Mouse (Mus musculus): ENCODE results near the gene Gm15517. TPM values are rescaled to one million over a fixed set of nuclear protein-coding genes. Genes with fewer than 3 reads are reported as not detected.
"Not testable (repeated sequence)": the region's sequence is repeated elsewhere in the genome, so short reads cannot be mapped to it uniquely, and the experiment has no call there.

Gm15517 gene
- polyA plus RNA-seq, 1 experiment from 2014 or later: not detected

- Histone ChIP-seq H3K9ac (ENCODE audit: low read length) (no peak overlapping the region), H3K27ac (ENCODE audit: low read depth, low read length) (no peak overlapping the region), H3K4me1 (ENCODE audit: control insufficient read depth, insufficient read depth, low read length) (no peaks in the 10 kb centered on the region), H3K9me3 (replicated peaks; ENCODE audit: control insufficient read depth, low read length) (no peaks in the 10 kb centered on the region), H3K36me3 (ENCODE audit: control insufficient read depth, insufficient read depth, low read length) (no peaks in the 10 kb centered on the region), H3K4me3 (ENCODE audit: low read depth, low read length) (no peak overlapping the region), H3K27me3 (replicated peaks; ENCODE audit: control insufficient read depth, insufficient read depth, low read length) (no peaks in the 10 kb centered on the region), H3K4me2 (ENCODE audit: low read length) (no peak overlapping the region)
- DNase-seq (ENCODE audit: low spot score) (no peak), ATAC-seq (no peak)
- 81% methylated on average over 3 of the region's 3 CpGs for WGBS
Observed at GRCm38 (mm10) chr7:44275546-44275945, 14.3 kb downstream of the Gm15517 start.

- no peaks in the 10 kb centered on the region for H3K4me1 ChIP-seq (ENCODE audit: control insufficient read depth, insufficient read depth, low read length)
- H3K4me3 ChIP-seq (ENCODE audit: low read depth, low read length): no peak overlapping the region
- H3K27me3 ChIP-seq (replicated peaks; ENCODE audit: control insufficient read depth, insufficient read depth, low read length): no peaks in the 10 kb centered on the region
- 72% methylated on average over 9 of the region's 10 CpGs for WGBS
- ATAC-seq (no peak), DNase-seq (ENCODE audit: low spot score) (no peak)
- H3K36me3 ChIP-seq (ENCODE audit: control insufficient read depth, insufficient read depth, low read length): no peaks in the 10 kb centered on the region
- H3K9me3 ChIP-seq (replicated peaks; ENCODE audit: control insufficient read depth, low read length): no peaks in the 10 kb centered on the region
- H3K4me2 ChIP-seq (ENCODE audit: low read length): no peak overlapping the region
- H3K27ac ChIP-seq (ENCODE audit: low read depth, low read length): no peak overlapping the region
- no peak overlapping the region for H3K9ac ChIP-seq (ENCODE audit: low read length)
Observed at GRCm38 (mm10) chr7:44276461-44277249, 15.4 kb downstream of the Gm15517 start.

GRCm38 (mm10) chr7:44277250-44277622 lies 16.0 kb downstream of the Gm15517 start:
- Histone ChIP-seq H3K27me3 (replicated peaks; ENCODE audit: control insufficient read depth, insufficient read depth, low read length) (no peaks in the 10 kb centered on the region), H3K27ac (ENCODE audit: low read depth, low read length) (no peak overlapping the region), H3K4me3 (ENCODE audit: low read depth, low read length) (no peak overlapping the region), H3K9ac (ENCODE audit: low read length) (no peak overlapping the region), H3K4me2 (ENCODE audit: low read length) (no peak overlapping the region), H3K9me3 (replicated peaks; ENCODE audit: control insufficient read depth, low read length) (no peaks in the 10 kb centered on the region), H3K4me1 (ENCODE audit: control insufficient read depth, insufficient read depth, low read length) (no peaks in the 10 kb centered on the region), H3K36me3 (ENCODE audit: control insufficient read depth, insufficient read depth, low read length) (no peaks in the 10 kb centered on the region)
- ATAC-seq (no peak), DNase-seq (ENCODE audit: low spot score) (peak; percentile 46)
- WGBS: 48% methylated on average over 2 of the region's 2 CpGs

- DNase-seq (ENCODE audit: low spot score): peak; percentile 26
- ATAC-seq: no peak
- no peak overlapping the region for H3K27ac ChIP-seq (ENCODE audit: low read depth, low read length)
Observed at GRCm38 (mm10) chr7:44280959-44281358, 19.7 kb downstream of the Gm15517 start.

GRCm38 (mm10) chr7:44281586-44281985 lies 20.3 kb downstream of the Gm15517 start:
- Histone ChIP-seq H3K27me3 (replicated peaks; ENCODE audit: control insufficient read depth, insufficient read depth, low read length) (no peaks in the 10 kb centered on the region), H3K27ac (ENCODE audit: low read depth, low read length) (no peak overlapping the region), H3K4me1 (ENCODE audit: control insufficient read depth, insufficient read depth, low read length) (no peaks in the 10 kb centered on the region), H3K4me3 (ENCODE audit: low read depth, low read length) (no peak overlapping the region), H3K9ac (ENCODE audit: low read length) (no peak overlapping the region), H3K4me2 (ENCODE audit: low read length) (no peak overlapping the region), H3K36me3 (ENCODE audit: control insufficient read depth, insufficient read depth, low read length) (no peaks in the 10 kb centered on the region), H3K9me3 (replicated peaks; ENCODE audit: control insufficient read depth, low read length) (no peaks in the 10 kb centered on the region)
- ATAC-seq (no peak), DNase-seq (ENCODE audit: low spot score) (peak; percentile 40)
- WGBS: 84% methylated on average over 7 of the region's 7 CpGs

More at GRCm38 (mm10) chr7:44280959-44281358, 19.7 kb downstream of the Gm15517 start:
- Histone ChIP-seq H3K4me1 (ENCODE audit: control insufficient read depth, insufficient read depth, low read length) (no peaks in the 10 kb centered on the region), H3K9ac (ENCODE audit: low read length) (no peak overlapping the region), H3K4me3 (ENCODE audit: low read depth, low read length) (no peak overlapping the region), H3K9me3 (replicated peaks; ENCODE audit: control insufficient read depth, low read length) (no peaks in the 10 kb centered on the region), H3K4me2 (ENCODE audit: low read length) (no peak overlapping the region), H3K36me3 (ENCODE audit: control insufficient read depth, insufficient read depth, low read length) (no peaks in the 10 kb centered on the region), H3K27me3 (replicated peaks; ENCODE audit: control insufficient read depth, insufficient read depth, low read length) (no peaks in the 10 kb centered on the region)
- WGBS: 69% methylated on average over 1 of the region's 1 CpGs

GRCm38 (mm10) chr7:44287760-44288159 lies 26.5 kb downstream of the Gm15517 start:
- Histone ChIP-seq H3K4me1 (ENCODE audit: control insufficient read depth, insufficient read depth, low read length) (no peaks in the 10 kb centered on the region), H3K4me3 (ENCODE audit: low read depth, low read length) (no peak overlapping the region), H3K36me3 (ENCODE audit: control insufficient read depth, insufficient read depth, low read length) (no peaks in the 10 kb centered on the region), H3K9me3 (replicated peaks; ENCODE audit: control insufficient read depth, low read length) (no peaks in the 10 kb centered on the region), H3K4me2 (ENCODE audit: low read length) (no peak overlapping the region), H3K9ac (ENCODE audit: low read length) (no peak overlapping the region), H3K27ac (ENCODE audit: low read depth, low read length) (no peak overlapping the region), H3K27me3 (replicated peaks; ENCODE audit: control insufficient read depth, insufficient read depth, low read length) (no peaks in the 10 kb centered on the region)
- DNase-seq (ENCODE audit: low spot score) (no peak), ATAC-seq (no peak)
- 80% methylated on average over 7 of the region's 7 CpGs for WGBS

GRCm38 (mm10) chr7:44290986-44291385 lies 29.7 kb downstream of the Gm15517 start:
- ATAC-seq (no peak), DNase-seq (ENCODE audit: low spot score) (no peak)
- no peak overlapping the region for H3K4me3 ChIP-seq (ENCODE audit: low read depth, low read length)
- no peaks in the 10 kb centered on the region for H3K36me3 ChIP-seq (ENCODE audit: control insufficient read depth, insufficient read depth, low read length)
- WGBS: 78% methylated on average over 4 of the region's 4 CpGs
- no peak overlapping the region for H3K4me2 ChIP-seq (ENCODE audit: low read length)
- H3K9ac ChIP-seq (ENCODE audit: low read length): no peak overlapping the region
- no peaks in the 10 kb centered on the region for H3K4me1 ChIP-seq (ENCODE audit: control insufficient read depth, insufficient read depth, low read length)
- H3K9me3 ChIP-seq (replicated peaks; ENCODE audit: control insufficient read depth, low read length): no peaks in the 10 kb centered on the region
- H3K27me3 ChIP-seq (replicated peaks; ENCODE audit: control insufficient read depth, insufficient read depth, low read length): no peaks in the 10 kb centered on the region
- H3K27ac ChIP-seq (ENCODE audit: low read depth, low read length): no peak overlapping the region

- Histone ChIP-seq H3K4me2 (ENCODE audit: low read length) (no peak overlapping the region), H3K9ac (ENCODE audit: low read length) (no peak overlapping the region), H3K9me3 (replicated peaks; ENCODE audit: control insufficient read depth, low read length) (no peaks in the 10 kb centered on the region), H3K4me1 (ENCODE audit: control insufficient read depth, insufficient read depth, low read length) (no peaks in the 10 kb centered on the region), H3K36me3 (ENCODE audit: control insufficient read depth, insufficient read depth, low read length) (no peaks in the 10 kb centered on the region), H3K27me3 (replicated peaks; ENCODE audit: control insufficient read depth, insufficient read depth, low read length) (no peaks in the 10 kb centered on the region), H3K4me3 (ENCODE audit: low read depth, low read length) (no peak overlapping the region), H3K27ac (ENCODE audit: low read depth, low read length) (no peak overlapping the region)
- ATAC-seq: no peak
- 40% methylated on average over 4 of the region's 4 CpGs for WGBS
- DNase-seq (ENCODE audit: low spot score): no peak
Observed at GRCm38 (mm10) chr7:44291418-44291817, 30.2 kb downstream of the Gm15517 start.

GRCm38 (mm10) chr7:44297501-44297900 lies 36.3 kb downstream of the Gm15517 start:
- not testable (repeated sequence) for H3K4me3 ChIP-seq (ENCODE audit: low read depth, low read length); H3K36me3 ChIP-seq (ENCODE audit: control insufficient read depth, insufficient read depth, low read length); H3K4me2 ChIP-seq (ENCODE audit: low read length); H3K9ac ChIP-seq (ENCODE audit: low read length); H3K27ac ChIP-seq (ENCODE audit: low read depth, low read length); H3K4me1 ChIP-seq (ENCODE audit: control insufficient read depth, insufficient read depth, low read length); H3K27me3 ChIP-seq (replicated peaks; ENCODE audit: control insufficient read depth, insufficient read depth, low read length); ATAC-seq; H3K9me3 ChIP-seq (replicated peaks; ENCODE audit: control insufficient read depth, low read length); DNase-seq (ENCODE audit: low spot score)
- 84% methylated on average over 2 of the region's 2 CpGs for WGBS

Data from forebrain, embryonic 14.5 days (tissue).